Mouse (Mus musculus): ENCODE measurements around the gene Mybl2. TPM values are rescaled to one million over a fixed set of nuclear protein-coding genes. Genes with fewer than 3 reads are reported as not detected.

Gene Mybl2
- polyA plus RNA-seq, 1 experiment from 2014 or later: 6.7 TPM

DNA sequence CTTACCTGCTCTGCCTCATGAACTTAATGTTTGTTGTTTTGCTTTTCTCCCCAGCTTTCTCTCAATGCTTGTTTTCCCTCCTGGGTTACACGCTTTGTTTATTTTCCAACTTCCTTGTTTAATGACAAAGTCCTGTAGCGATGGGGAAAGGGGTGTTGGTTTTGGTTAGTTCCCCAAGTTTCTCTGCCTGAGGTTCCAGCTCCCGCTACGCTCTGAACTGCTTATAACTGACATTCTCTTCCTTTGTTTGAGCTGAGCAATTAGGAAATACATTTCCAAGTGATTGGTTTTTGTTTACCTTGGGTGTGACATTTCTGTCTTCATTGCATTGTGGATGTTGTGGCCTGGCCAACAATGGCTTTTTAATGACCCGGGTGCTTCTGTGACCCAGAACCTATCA, 46.1 kb downstream of the Mybl2 start:
- Histone ChIP-seq H3K4me3 (no peak overlapping the region), H3K36me3 (no peaks in the 10 kb centered on the region), H3K4me2 (no peak overlapping the region), H3K27me3 (0 out of 2 replicates have a peak, but pooled peaks cover 4% of the 10 kb centered on the region), H3K4me1 (replicated peaks) (peaks cover 9% of the 10 kb centered on the region), H3K9ac (no peak overlapping the region), H3K9me3 (no peaks in the 10 kb centered on the region), H3K27ac (replicated peaks) (no peak overlapping the region)
- 70% methylated on average over 5 of the region's 5 CpGs for whole genome bisulfite sequencing
- no peak for ATAC-seq (ENCODE audit: low FRiP score, low read depth)

DNA sequence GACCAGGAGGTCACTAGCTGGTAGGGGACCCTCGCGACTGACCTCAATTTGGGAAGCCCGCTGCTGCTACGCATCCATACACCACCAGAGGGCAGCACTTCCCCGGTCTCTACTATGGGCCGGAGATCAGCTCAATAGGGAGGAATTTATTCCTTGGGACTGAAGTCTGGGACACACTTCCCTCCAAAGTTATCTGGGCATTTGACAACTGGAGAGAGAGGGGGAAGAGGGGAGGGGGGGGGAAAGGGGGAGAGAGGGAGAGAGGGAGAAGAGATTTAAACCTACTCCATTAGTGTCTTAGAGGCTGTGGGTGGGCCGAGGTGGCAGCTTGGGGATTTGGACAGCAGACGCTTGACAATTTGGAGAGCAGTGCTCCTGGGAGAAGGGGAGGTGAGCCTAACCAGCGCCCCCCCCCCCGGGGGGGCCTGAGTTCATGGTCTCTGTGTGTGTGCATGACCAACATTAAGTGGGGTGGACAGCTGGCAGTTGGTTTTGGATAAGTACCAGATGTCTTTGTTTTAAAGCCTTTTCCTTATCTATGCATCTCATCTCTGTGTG, 47.2 kb downstream of the Mybl2 start:
- Histone ChIP-seq H3K4me2 (no peak overlapping the region), H3K9ac (no peak overlapping the region), H3K27me3 (0 out of 2 replicates have a peak, but pooled peaks cover 7% of the 10 kb centered on the region), H3K4me1 (replicated peaks) (peaks cover 9% of the 10 kb centered on the region), H3K4me3 (no peak overlapping the region), H3K9me3 (no peaks in the 10 kb centered on the region), H3K36me3 (no peaks in the 10 kb centered on the region), H3K27ac (replicated peaks) (no peak overlapping the region)
- WGBS: 7% methylated on average over 10 of the region's 10 CpGs
- ATAC-seq (ENCODE audit: low FRiP score, low read depth): 0 out of 2 replicates have a peak, but pooled peaks have one; percentile 40

DNA sequence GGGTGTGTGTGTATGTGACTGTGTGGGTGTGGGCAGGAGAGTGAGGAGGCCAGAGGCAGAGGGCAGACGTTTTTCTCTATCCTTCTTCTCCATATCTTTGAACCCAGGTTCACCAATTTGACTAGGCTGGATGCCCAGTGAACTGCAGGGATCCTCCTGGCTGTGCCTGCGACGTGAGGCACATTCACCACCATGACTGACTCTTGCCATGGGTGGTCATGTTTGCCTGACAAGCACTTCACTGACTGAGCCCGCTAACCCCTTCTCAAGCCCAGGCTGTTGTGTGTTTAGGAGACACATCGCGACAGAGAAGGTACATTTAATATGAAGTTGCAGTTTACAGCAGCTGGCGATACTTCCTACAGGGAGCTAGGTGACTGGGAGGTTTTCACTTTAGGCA, 47.7 kb downstream of the Mybl2 start:
- 0 out of 2 replicates have a peak, but pooled peaks cover 7% of the 10 kb centered on the region for H3K27me3 ChIP-seq
- H3K9ac ChIP-seq: no peak overlapping the region
- no peaks in the 10 kb centered on the region for H3K9me3 ChIP-seq
- no peak overlapping the region for H3K4me3 ChIP-seq
- H3K36me3 ChIP-seq: no peaks in the 10 kb centered on the region
- peaks cover 9% of the 10 kb centered on the region for H3K4me1 ChIP-seq (replicated peaks)
- no peak overlapping the region for H3K4me2 ChIP-seq
- WGBS: 47% methylated on average over 7 of the region's 7 CpGs
- ATAC-seq (ENCODE audit: low FRiP score, low read depth): 0 out of 2 replicates have a peak, but pooled peaks have one; percentile 27
- H3K27ac ChIP-seq (replicated peaks): no peak overlapping the region

DNA sequence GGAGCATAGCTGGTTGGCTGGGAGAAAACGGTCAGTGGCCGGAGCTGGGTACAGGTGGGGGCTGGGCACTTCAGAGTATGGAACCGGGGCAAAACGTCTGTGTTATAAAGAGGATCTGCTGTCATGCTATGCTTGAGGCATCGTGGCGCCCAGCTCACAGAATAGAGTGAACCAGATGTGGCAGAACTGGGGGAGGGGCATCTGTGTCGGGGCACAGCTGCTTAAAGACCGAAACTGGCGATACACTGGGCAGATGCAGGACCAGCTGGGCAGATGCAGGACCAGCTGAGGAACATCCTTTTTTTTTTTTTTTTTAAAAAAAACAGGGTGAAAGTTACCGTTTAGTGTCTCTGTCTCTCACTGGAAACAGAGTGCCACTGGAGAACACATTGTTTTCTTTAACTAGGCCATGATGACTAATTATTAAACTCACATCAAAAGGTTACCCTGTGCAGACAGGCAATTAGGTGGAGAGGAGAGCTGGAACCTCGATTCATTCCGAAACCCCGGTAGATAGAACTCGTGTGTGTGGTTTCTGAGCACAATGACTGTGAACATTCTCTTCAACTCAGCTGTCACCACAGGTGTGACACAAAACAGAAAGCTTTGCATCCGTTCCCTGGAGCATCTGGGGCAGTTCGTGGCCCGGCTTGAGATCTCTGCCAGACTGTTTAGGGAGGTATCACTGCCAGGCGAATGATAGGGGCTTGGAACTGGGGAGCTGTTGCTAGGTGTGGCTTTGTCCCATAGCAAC, 48.6 kb downstream of the Mybl2 start:
- 58% methylated on average over 18 of the region's 18 CpGs for WGBS
- Histone ChIP-seq H3K36me3 (no peaks in the 10 kb centered on the region), H3K4me3 (no peak overlapping the region), H3K4me2 (no peak overlapping the region), H3K27me3 (0 out of 2 replicates have a peak, but pooled peaks cover 7% of the 10 kb centered on the region), H3K27ac (replicated peaks) (no peak overlapping the region), H3K4me1 (replicated peaks) (peaks cover 10% of the 10 kb centered on the region), H3K9ac (no peak overlapping the region), H3K9me3 (no peaks in the 10 kb centered on the region)
- ATAC-seq (ENCODE audit: low FRiP score, low read depth): no peak

GRCm38 (mm10) chr2:163104086-163104770, 49.7 kb downstream of the Mybl2 start:
- H3K27me3 ChIP-seq: 0 out of 2 replicates have a peak, but pooled peaks cover 7% of the 10 kb centered on the region
- H3K27ac ChIP-seq (replicated peaks): no peak overlapping the region
- no peak overlapping the region for H3K4me2 ChIP-seq
- no peak overlapping the region for H3K9ac ChIP-seq
- 72% methylated on average over 13 of the region's 13 CpGs for WGBS
- no peak overlapping the region for H3K4me3 ChIP-seq
- H3K9me3 ChIP-seq: no peaks in the 10 kb centered on the region
- peaks cover 18% of the 10 kb centered on the region for H3K4me1 ChIP-seq (replicated peaks)
- no peak for ATAC-seq (ENCODE audit: low FRiP score, low read depth)
- H3K36me3 ChIP-seq: no peaks in the 10 kb centered on the region

GRCm38 (mm10) chr2:163108385-163108784, 53.9 kb downstream of the Mybl2 start:
- no peaks in the 10 kb centered on the region for H3K9me3 ChIP-seq
- H3K27me3 ChIP-seq: peaks cover 17% of the 10 kb centered on the region; the same call in 1 of the 2 replicates
- H3K36me3 ChIP-seq: no peaks in the 10 kb centered on the region
- no peak overlapping the region for H3K4me2 ChIP-seq
- no peak for ATAC-seq (ENCODE audit: low FRiP score, low read depth)
- WGBS: 17% methylated on average over 9 of the region's 9 CpGs
- H3K27ac ChIP-seq (replicated peaks): no peak overlapping the region
- no peak overlapping the region for H3K9ac ChIP-seq
- peaks cover 25% of the 10 kb centered on the region for H3K4me1 ChIP-seq (replicated peaks)
- no peak overlapping the region for H3K4me3 ChIP-seq

GRCm38 (mm10) chr2:163110706-163111105, 56.2 kb downstream of the Mybl2 start:
- Histone ChIP-seq H3K36me3 (no peaks in the 10 kb centered on the region), H3K9ac (no peak overlapping the region), H3K27ac (replicated peaks) (0 out of 2 replicates have a peak overlapping the region, but pooled peaks have one; percentile 74), H3K27me3 (peaks cover 14% of the 10 kb centered on the region; the same call in 1 of the 2 replicates), H3K4me3 (no peak overlapping the region), H3K4me2 (no peak overlapping the region), H3K9me3 (no peaks in the 10 kb centered on the region), H3K4me1 (replicated peaks) (peaks cover 25% of the 10 kb centered on the region)
- no peak for ATAC-seq (ENCODE audit: low FRiP score, low read depth)
- 93% methylated on average over 1 of the region's 1 CpGs for WGBS

- H3K9ac ChIP-seq: no peak overlapping the region
- peak overlapping the region; percentile 80 for H3K27ac ChIP-seq (replicated peaks)
- no peak overlapping the region for H3K4me3 ChIP-seq
- ATAC-seq (ENCODE audit: low FRiP score, low read depth): peak; percentile 61; the same call in 1 of the 2 replicates
- H3K27me3 ChIP-seq: peaks cover 10% of the 10 kb centered on the region; the same call in 1 of the 2 replicates
- H3K4me2 ChIP-seq: peak overlapping the region; percentile 33
- H3K36me3 ChIP-seq: no peaks in the 10 kb centered on the region
- WGBS: 18% methylated on average over 16 of the region's 16 CpGs
- H3K4me1 ChIP-seq (replicated peaks): peaks cover 25% of the 10 kb centered on the region
- no peaks in the 10 kb centered on the region for H3K9me3 ChIP-seq
Measured at GRCm38 (mm10) chr2:163111413-163112201, 57.1 kb downstream of the Mybl2 start.

- Histone ChIP-seq H3K4me2 (no peak overlapping the region), H3K4me1 (replicated peaks) (peaks cover 17% of the 10 kb centered on the region), H3K27ac (replicated peaks) (no peak overlapping the region), H3K9ac (no peak overlapping the region), H3K36me3 (no peaks in the 10 kb centered on the region), H3K27me3 (0 out of 2 replicates have a peak, but pooled peaks cover 8% of the 10 kb centered on the region), H3K9me3 (no peaks in the 10 kb centered on the region), H3K4me3 (no peak overlapping the region)
- no peak for ATAC-seq (ENCODE audit: low FRiP score, low read depth)
- 60% methylated on average over 15 of the region's 15 CpGs for WGBS
Measured at GRCm38 (mm10) chr2:163120626-163121352, 66.3 kb downstream of the Mybl2 start.

DNA sequence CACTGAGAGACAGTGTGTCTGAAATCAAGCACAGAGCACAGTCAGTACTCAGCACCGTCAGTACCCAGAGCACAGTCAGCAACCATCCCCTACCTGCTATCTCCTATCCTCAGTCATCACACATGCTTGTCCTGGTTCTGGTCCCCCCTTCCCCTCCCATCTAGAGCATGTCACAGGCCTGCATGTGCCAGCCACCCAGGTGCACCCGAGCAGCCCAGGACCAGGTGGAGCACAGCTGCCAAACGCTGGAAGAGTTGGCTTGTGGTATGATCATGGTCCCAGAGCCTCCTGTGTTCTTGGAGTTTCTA, 66.8 kb downstream of the Mybl2 start:
- no peak overlapping the region for H3K27ac ChIP-seq (replicated peaks)
- ATAC-seq (ENCODE audit: low FRiP score, low read depth): no peak
- WGBS: 90% methylated on average over 3 of the region's 3 CpGs
- H3K36me3 ChIP-seq: no peaks in the 10 kb centered on the region
- no peak overlapping the region for H3K4me2 ChIP-seq
- no peaks in the 10 kb centered on the region for H3K9me3 ChIP-seq
- H3K27me3 ChIP-seq: 0 out of 2 replicates have a peak, but pooled peaks cover 8% of the 10 kb centered on the region
- H3K4me1 ChIP-seq (replicated peaks): peaks cover 17% of the 10 kb centered on the region
- H3K9ac ChIP-seq: no peak overlapping the region
- no peak overlapping the region for H3K4me3 ChIP-seq

GRCm38 (mm10) chr2:163122319-163122718, 67.8 kb downstream of the Mybl2 start:
- Histone ChIP-seq H3K27me3 (0 out of 2 replicates have a peak, but pooled peaks cover 8% of the 10 kb centered on the region), H3K27ac (replicated peaks) (peak overlapping the region; percentile 42), H3K9me3 (no peaks in the 10 kb centered on the region), H3K9ac (no peak overlapping the region), H3K36me3 (no peaks in the 10 kb centered on the region), H3K4me1 (replicated peaks) (peaks cover 17% of the 10 kb centered on the region), H3K4me2 (peak overlapping the region; percentile 43), H3K4me3 (0 out of 2 replicates have a peak overlapping the region, but pooled peaks have one; percentile 6)
- ATAC-seq (ENCODE audit: low FRiP score, low read depth): peak; percentile 92
- WGBS: 16% methylated on average over 9 of the region's 9 CpGs

Measured in hindbrain, embryonic 15.5 days (tissue).